Mouse (Mus musculus): Measurements from ENCODE around the gene Abce1.
"Not testable (repeated sequence)": the region's sequence is repeated elsewhere in the genome, so short reads cannot be mapped to it uniquely, and the experiment has no call there.

Gene Abce1

DNA sequence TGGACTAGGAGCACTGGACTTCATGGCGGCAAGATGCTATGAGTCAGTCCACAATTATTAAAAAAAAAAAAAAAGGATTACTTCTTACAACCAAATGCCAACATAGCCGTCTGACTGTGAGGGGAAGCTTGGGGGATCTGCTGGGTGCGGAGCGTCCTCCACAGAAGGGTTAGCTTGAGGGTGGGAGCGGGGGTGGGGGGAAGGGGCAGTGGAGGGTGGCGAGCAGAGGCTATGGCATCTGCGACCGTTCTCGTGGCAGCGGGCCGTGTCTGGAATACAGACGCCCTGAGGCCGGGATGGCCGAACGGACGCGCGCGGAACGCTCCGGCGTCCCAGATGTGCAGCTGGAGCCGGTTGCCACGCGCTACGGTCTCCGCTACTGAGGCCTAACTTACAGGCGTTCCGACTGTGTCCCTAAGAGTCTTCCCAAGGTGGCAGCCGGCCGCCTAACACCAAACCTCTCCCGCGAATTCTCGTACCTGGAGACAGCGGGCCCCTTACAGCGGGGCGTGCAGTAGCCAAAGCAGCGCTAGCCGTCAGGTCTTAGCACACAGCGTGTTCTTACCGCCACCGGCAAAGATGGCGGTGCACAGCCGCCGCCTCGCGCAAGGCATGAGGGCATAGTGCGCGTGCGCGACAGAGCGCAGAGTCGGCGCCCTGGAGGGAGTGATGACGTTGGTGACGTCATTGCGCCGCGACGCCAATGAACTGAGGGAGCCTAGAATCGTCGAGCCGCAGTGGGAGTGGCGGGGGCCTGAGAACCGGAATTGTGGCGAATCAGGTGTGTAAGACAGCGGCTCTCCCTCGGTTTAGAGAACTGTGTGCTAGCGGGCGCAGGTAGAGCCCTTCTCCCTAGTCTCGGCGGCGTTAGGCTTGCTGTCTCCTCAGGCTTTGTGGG is at the start of gene Abce1, which contains the start of gene Anapc10:
TSS of gene Abce1 (minus strand) at position 677 of the 898 bp plus-strand sequence.
TSS of gene Anapc10 (plus strand) at position 757 of the 898 bp plus-strand sequence.
- peak; percentile 96 to 98 for DNase-seq

DNA sequence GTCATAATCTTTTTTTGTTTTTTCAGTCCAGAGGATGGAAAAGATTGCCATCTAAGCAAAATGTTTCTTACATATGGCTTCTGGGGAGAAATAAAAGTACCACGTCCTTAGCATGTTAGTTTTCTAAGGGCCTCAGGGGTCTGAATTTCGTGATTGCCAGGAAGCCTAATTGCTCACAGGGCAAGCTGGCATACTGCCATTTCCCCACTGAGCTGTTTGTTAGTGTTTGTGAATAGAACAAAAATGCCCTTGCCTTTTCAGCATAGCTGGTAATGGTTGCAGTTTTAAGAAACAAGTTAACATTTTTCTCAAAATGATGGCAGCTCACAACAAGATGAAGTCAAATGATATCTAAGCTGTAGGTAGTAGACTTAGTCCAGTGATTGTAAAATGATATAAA is 38.8 kb upstream of the Abce1 start:
- DNase-seq: no peak

DNA sequence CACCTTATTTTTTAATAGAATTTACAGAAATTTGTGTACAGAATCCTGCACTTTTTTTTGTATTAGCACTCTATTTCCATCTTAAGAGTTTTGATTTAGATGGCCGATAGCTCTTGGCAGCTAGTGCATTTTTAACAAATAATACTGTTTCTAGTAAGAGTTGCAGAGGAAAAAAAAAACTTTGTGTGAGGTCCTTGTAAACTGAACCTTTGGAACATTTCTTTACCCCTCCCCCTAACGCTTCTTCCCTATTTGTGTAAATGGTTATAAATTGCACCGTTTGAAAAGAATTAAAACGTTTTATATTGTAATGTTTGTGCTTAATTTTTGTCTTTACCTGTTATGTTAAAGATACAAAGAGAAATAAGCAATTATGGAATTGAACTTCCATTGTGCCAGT is 37.1 kb upstream of the Abce1 start:
- DNase-seq: no peak

DNA sequence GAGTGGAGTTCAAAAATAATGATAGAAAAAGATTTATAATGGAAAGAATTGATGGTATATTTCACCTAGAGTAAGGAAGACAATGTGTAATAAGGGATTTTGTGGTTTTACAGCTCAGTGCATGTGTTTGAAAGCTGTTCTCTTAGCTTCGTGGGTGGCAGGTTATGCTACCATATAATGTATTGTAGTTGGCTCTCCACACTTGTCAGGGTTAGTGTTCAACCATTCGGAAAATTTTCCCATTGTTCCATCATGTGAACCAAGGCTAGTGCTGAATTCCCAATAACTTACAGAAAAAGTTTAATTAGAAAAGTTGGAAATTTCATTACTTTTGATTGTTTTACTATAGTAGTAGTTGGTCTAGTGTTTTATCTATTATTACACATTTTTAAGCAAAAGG is 36.6 kb upstream of the Abce1 start:
- DNase-seq: no peak

DNA sequence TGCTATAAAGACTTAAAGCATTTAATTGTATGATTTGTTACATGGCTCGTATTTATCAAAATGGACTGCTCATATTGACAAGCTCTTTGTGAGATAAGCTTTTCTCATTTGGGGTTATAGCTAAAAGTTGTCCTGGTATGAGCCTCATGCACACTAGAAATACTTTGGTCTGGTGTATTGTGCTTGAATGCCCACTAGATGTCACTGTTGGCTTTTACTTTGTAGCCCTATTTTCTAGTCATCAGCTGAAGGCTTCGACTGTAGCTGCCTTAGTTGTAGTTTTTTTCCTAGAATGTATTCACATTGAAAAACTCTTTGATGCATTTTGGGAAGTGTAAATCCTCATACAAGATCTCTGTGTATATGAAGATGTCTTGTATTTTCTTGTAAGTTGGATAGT is 22.8 kb upstream of the Abce1 start:
- no peak for DNase-seq

DNA sequence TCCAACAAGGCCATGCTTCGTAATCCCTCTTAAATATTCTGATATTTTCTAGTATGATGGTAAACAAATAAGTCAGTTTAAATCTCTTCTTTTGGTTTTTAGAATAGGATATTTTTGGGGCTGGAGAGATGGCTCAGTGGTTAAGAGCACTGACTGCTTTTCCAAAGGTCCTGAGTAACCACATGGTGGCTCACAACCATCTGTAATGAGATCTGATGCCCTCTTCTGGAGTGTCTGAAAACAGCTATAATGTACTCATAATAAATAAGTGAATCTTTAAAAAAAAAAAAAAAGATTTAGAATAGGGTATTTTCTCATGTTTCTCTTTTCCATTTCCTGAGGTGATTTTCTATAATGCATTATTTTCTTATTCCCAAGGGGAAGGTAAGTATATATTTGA is 16.4 kb upstream of the Abce1 start:
- no peak for DNase-seq

DNA sequence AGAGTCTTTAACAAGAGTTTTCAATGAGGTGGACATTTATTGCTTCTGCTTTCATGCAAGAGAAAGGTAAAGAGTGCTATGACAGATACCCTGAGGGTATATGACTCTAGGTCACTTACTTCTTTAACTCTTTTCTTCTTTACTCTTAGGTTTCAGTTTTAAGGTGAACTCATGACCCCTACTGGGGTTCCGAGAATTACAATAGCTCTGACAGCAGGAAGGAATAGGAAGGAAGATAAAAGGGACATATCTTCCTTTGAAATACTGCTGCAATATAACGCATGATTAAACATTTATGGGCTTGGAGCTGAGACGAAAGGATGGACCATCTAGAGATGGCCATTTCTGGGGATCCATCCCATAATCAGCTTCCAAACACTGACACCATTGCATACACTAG is 13.0 kb upstream of the Abce1 start:
- no peak for DNase-seq

DNA sequence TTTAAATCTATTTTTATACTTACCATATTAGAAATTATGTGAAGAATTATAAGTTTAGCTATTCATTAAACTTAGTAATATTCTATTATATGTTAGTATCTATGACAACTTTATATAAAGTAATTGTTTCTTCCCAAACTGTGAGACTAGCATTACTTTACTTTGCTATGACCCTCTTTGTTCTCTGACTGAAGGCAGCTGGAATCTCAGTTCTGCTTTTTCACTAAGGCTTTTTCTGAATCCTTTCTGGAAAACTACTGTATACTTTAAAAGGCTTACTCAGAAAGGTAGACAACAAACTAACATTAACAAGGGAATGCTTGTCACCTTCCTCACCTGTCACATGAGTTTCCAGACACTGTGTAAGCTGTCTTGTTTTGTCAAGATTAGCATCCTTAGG is 11.8 kb upstream of the Abce1 start:
- DNase-seq: no peak

DNA sequence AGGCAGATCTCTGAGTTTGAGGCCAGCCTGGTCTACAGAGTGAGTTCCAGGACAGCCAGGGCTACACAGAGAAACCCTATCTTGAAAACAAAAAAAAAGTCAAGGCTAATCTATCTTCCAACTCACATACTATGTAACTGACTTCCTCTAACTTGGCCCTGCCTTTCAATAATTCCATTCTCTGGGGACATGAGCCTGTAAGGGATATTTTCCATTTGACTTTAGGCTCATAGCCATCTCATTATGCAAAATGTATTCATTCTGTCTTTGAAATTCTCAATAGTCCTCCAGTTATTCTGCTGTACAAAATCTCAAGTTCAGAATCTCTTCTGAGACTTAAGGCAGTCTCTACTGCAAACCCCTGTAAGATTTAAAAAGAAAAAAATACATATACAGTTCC is 10.0 kb upstream of the Abce1 start:
- DNase-seq: no peak

DNA sequence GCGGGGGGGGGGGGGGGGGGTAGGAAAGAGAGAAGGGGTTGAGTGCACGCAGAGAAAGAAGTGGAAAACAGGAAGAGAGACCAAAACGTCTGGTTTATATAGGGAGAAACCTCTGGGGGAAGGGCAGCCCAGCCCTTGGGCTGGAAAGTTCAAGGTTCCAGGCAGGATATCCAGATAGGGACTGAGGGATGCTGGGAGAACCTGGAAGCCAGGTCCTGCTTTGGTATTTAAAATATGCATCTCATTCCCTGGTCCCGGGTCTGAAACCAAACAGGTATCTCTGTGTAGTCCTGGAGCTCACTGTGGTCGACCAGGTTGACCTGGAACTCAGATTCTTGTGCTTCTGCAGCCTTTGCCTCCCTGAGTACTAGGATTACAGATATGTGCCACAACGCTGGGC is 1.1 kb upstream of the Abce1 start:
- DNase-seq: no peak

DNA sequence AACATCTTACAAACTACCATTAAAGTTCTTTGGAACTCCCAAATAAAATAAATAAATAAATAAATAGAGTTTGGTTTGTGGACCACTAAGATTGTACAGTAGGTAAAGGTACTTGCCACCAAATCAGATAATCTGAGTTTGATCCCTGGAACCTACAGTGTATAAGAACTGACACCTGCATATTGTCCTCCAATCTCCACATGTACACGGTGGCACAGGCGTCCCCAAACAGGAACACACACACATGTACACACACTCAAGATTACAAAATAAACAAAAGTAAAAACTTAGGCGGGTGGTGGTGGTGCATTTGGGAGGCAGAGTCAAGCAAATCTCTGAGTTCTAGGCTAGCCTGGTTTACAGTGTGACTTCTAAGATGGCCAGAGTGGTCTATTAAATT is 4.9 kb downstream of the Abce1 start:
- DNase-seq: no peak

DNA sequence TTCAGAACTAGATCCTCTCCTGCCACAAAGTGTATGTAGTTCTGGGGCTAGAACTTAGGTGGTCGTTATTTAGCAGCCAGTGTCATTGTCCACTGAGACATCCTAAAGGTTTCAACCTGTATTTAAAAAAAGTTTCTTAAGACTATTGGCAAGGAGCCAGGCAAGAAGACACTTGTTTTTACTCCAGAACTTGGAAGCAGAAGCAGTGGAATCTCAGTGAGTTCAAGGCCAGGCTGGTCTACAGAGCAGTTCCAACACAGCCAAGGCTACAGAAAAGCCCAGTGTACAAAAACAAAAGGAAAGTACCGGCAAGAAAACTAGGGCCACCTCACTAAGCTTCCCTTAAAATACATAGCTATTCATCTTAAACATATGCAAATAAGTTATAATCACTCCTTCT is 19.0 kb downstream of the Abce1 start:
- no peak for DNase-seq

DNA sequence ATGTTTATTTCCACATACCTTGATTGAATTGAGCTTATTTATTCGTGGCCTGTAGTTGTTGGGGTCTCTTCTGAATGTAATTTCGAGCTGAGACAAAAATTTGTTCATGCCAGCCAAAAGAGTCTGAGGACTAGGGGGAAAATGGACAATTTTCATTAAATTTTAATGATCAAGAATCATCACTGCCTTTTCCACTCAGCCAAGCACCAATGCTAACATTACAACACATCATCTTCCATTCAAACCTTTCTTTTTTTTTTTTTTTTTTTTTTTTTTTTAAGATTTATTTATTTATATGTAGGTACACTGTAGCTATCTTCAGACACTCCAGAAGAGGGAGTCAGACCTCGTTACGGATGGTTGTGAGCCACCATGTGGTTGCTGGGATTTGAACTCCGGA is 25.6 kb downstream of the Abce1 start:
- not testable (repeated sequence) for DNase-seq

DNA sequence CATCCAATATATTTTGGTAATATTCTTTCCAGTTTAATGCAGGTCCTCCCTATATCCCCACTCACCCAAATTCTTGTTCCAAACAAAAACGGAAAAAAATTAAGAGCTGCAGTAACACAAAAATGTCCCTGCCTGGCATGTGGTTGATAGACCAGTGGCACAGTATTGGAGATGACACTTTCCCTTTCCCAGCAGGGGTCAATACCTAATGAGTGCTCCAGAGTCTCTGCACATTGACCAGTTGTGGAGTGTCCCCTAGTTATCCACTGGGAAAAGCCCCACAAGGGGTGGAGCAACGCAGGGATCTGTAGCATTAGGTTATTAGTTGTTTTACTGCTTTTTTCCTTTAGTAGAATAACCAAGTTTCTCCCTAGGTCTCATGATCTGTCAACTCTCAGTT is 30.6 kb downstream of the Abce1 start:
- no peak for DNase-seq

DNA sequence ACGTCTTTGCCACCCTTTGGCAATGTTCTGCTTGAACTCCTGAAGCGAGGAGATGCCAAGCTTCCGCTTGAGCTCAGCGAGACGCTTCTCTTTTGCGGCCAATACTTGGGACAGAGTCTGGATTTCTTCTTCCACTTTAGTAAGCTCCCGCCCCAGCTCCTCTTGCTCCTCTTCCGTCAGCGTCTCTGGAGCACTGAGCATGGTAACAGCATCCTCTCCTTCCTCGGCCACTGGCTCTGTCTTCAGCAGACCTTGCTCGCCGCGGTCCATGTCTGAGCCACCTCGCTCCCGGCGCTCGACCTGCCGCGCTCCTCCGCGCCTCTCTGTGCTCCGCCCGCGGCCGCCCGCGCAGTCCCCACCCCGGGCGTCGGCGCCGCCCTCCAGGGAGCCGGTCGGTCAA is 31.0 kb downstream of the Abce1 start:
- DNase-seq: no peak

DNA sequence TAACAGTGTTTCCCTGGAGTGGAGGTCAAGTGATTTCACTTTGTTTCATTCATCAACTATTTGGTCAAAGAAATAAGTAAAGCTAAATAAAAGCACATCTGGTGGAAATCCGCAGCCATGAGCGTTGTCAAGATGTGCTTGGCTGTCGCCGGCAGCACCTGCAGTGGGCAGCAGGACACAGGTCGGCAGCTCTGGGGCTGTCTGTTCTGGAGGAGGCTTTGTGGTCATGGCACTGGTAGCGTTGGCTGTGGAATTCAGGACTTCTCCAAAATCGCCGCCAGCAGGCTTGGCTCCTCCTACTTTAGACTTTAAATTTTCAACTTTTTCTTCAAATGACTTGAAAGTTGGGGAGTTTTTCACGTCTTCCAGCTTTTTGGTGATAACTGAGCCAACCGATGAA is 31.5 kb downstream of the Abce1 start:
- not testable (repeated sequence) for DNase-seq

DNA sequence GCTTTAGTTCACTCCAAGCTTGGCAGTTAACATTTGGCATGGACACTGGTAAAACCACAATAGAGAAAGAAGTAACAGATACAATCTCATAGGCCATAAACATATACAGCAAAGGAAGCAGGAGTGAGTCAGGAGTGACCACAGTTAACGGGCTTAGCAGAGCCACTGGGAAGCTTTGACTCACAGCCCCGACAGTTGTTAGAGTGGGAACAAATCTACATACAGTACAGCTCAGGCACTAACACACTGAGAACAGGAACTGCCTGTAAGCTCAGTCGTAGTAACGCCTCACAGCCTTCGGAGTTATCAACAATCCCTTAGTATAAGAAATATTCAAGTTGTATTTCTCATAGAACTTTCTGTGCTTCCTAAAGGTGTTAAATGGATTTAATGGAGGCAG is 32.5 kb downstream of the Abce1 start:
- no peak for DNase-seq

DNA sequence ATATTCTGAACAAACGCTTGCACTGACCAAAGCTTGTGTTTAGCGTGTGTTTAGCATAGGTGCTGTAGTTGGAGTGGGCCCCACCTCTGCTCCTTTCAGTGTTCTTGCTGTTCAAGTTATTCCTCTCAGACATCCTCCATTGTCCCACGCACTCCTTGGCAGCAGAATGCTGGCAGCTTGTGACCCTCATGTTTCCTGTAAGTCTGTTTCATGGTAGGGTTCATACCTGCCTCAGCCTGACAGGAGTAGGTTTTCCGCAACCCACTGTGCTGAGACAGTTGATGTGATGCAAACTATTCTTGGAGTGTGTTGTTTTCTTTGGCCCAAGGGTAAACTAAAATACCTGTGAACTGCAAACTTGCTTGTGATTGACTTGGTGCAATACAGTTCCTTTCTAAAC is 35.1 kb downstream of the Abce1 start:
- no peak for DNase-seq

DNA sequence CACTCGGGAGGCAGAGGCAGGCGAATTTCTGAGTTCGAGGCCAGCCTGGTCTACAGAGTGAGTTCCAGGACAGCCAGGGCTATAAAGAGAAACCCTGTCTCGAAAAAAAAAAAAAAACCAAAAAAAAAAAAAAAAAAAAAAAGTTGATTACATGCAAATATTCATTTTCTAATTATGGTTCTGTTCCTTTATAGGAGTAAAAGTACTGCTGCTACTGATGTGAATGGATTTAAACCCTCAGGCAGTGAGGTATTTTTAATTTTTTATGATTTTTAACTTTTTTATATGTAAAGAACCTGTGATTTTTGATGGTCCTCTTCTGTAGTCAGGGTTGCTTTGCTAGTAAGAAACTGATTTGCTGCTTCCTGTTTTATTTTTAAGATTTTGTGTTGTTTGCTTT is 52.8 kb downstream of the Abce1 start:
- not testable (repeated sequence) for DNase-seq

DNA sequence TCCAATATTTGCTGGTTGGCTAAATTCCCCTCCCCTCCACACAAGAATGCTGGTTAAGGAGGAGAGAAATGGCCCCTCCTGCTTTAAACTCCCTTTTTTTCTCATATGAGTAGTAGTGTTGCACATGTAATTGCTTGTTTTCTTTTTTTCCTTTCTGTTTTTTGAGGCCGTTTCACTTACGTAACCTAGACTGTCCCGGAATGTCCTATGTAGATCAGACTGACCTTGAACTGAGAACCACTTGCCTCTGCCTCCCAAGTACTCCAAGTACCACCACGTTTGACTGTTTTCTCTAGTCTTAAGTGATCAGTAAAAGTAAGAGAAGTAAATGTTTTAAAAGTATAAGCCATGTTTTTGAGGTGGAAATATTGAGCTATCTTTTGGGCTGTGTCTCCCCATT is 57.8 kb downstream of the Abce1 start:
- DNase-seq: no peak

DNA sequence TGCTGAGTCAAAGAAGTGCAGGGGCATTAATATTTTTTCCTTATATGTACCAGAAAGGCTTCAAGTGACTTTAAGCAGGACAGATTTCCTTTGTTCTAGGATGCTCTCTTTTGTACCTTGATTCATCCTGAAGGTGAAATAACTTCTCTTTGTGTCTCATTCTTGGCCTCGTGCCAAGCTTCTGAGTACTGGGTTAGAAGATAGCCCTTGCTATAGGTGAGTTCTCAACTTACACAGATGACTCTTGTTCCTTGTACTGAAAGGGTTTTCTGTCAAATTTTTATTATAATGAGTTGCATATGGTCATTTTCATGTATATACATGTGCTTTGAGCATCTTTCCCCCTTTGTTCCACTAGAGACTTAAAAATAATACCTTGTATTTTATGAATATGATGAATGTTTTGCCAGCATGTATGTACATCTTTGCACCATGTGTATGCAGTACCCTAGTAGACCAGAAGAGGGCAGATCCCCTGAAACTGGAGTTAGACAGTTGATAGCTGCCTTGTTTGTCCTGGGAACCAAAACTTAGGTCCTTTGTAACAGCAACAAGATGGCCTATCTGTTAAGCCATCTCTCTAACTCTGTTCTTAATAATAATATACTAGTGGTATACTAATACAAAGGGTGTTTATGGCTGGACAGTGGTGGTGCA is 61.3 kb downstream of the Abce1 start:
- peak in 1 of 2 experiments; percentile 16 for DNase-seq

DNA sequence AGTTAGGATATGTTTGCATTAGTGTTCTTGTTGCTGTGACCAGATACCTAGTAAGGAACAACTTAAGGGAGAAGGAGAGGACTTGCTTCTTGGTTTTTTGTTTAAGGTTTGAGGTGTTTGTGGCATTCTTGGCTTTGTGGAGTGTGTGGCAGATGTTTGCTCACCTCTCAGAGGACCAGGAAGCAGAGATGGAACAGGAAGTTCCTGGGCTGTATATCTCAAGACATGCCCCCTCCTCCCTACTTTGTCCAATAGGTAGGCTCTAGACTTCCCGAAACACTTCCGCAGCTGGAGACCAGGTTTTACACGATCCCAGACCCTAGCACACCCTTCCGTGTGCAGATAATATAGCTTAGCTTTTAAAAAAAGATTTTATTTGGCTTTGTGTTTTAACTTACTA is 62.0 kb downstream of the Abce1 start:
- no peak for DNase-seq

DNA sequence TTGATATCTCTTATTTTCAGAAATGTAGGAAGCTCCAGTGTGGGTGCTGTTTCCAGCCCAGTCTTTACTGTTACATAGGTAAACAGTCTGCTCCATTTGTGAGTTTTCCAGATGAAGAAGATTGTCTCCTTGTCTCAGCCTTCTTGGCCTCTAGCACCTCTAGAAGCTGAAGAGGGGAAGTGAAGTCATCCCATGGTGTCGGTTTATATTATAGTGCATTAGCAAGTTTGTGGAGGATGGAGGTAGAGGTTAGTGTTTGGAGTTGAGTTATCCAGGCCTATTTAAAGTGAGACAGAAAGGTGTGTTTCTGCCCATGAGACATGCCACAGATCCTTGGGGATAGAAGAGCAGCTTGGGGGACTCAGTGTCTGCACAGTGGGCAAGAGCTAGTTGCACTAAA is 70.4 kb downstream of the Abce1 start:
- no peak for DNase-seq
